Mouse (Mus musculus): Measurements from ENCODE around the gene Zfp445.

DNA sequence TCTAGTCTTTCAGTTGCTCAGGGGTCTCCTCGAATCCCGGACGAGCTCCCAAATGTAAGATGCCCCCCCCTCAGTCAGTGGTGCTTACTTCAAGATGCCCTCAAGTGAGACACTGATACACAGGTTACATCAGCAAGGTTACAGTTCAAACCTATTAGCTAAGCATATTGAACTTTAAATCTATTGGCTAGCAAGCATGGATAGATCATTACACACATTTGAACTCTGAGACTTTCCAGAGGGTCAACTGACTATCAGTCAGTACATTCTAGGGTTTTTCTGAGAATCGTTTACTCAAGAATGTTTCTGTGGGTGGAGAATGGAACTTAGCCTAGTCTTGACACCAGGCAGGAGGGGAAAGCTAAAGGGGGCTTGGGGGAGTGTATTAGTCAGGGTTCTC, 6.8 kb upstream of the Zfp445 start:
- TF ChIP-seq POLR2A (IDR thresholded peaks at IDR 0.05; ENCODE audit: borderline replicate concordance, insufficient read depth, low read length), result no peak
- no peak for TF ChIP-seq CTCF (IDR thresholded peaks at IDR 0.05; ENCODE audit: borderline replicate concordance, insufficient read depth, low read depth, low read length)

All from cerebellum, adult 2 months (tissue).